Mouse (Mus musculus) kidney, adult 8-10 months (tissue): ENCODE measurements at regions not wholly inside any gene's neighbourhood (a gene's known extent, or its start where the extent isn't known, plus 50 kb on each side); places are given as distances from the start of the nearest gene placed in this dataset.
A peak's percentile ranks its signal among the peaks of the same experiment; 100 is the strongest.

Experiments used
- DNase-seq, 2 experiments: peaks; one replicate each; pipeline ENCODE4 v3.0.0; 2022

- no peak for DNase-seq
Measured at GRCm38 (mm10) chr17:76205082-76205481, 653.3 kb upstream of the Fam98a start.

GRCm38 (mm10) chr17:76184813-76185212, 633.1 kb upstream of the Fam98a start:
- no peak for DNase-seq

- DNase-seq = no peak
Measured at GRCm38 (mm10) chr17:76136660-76137495, 585.1 kb upstream of the Fam98a start.

- no peak for DNase-seq
Measured at GRCm38 (mm10) chr17:76134030-76134429, 582.3 kb upstream of the Fam98a start.

GRCm38 (mm10) chr17:76125260-76125659, 573.5 kb upstream of the Fam98a start:
- no peak for DNase-seq

- no peak for DNase-seq
Measured at GRCm38 (mm10) chr17:76111315-76112195, 559.8 kb upstream of the Fam98a start.

- DNase-seq = peak; percentile 25 to 32
Measured at GRCm38 (mm10) chr17:76110856-76111255, 559.1 kb upstream of the Fam98a start.

GRCm38 (mm10) chr17:76083536-76083935, 531.8 kb upstream of the Fam98a start:
- no peak for DNase-seq

- no peak for DNase-seq
Measured at GRCm38 (mm10) chr17:76081780-76082179, 530.0 kb upstream of the Fam98a start.

GRCm38 (mm10) chr17:76046438-76046837, 494.7 kb upstream of the Fam98a start:
- no peak for DNase-seq

- DNase-seq = no peak
Measured at GRCm38 (mm10) chr17:76032710-76033109, 481.0 kb upstream of the Fam98a start.

GRCm38 (mm10) chr17:76008011-76008410, 456.3 kb upstream of the Fam98a start:
- no peak for DNase-seq

- DNase-seq = no peak
Measured at GRCm38 (mm10) chr17:76002836-76003235, 451.1 kb upstream of the Fam98a start.

GRCm38 (mm10) chr17:75961371-75961770, 409.6 kb upstream of the Fam98a start:
- DNase-seq = no peak

- DNase-seq = no peak
Measured at GRCm38 (mm10) chr17:75936686-75937380, 385.1 kb upstream of the Fam98a start.

GRCm38 (mm10) chr17:75931022-75931421, 379.3 kb upstream of the Fam98a start:
- DNase-seq = peak; percentile 1 to 4

- DNase-seq = no peak
Measured at GRCm38 (mm10) chr17:75920240-75920639, 368.5 kb upstream of the Fam98a start.

- no peak for DNase-seq
Measured at GRCm38 (mm10) chr17:75917020-75917419, 365.3 kb upstream of the Fam98a start.

- DNase-seq = no peak
Measured at GRCm38 (mm10) chr17:75916590-75916989, 364.8 kb upstream of the Fam98a start.

GRCm38 (mm10) chr17:75915256-75915655, 363.5 kb upstream of the Fam98a start:
- DNase-seq = no peak

- no peak for DNase-seq
Measured at GRCm38 (mm10) chr17:75907085-75907484, 355.3 kb upstream of the Fam98a start.

- DNase-seq = no peak
Measured at GRCm38 (mm10) chr17:75906643-75907042, 354.9 kb upstream of the Fam98a start.

GRCm38 (mm10) chr17:75895436-75895835, 343.7 kb upstream of the Fam98a start:
- no peak for DNase-seq
